Mouse (Mus musculus) cerebellum, adult (tissue): ENCODE data around the gene Dab1.

Source experiments
- ATAC-seq: cut with Nextera tagmentation; 2 replicates; pipeline ENCODE4 v1.9.2; 2017; ENCODE audit warnings: mild to moderate bottlenecking, moderate library complexity, mixed read lengths; ENCODE audit not compliant: insufficient number of reproducible peaks, low FRiP score, low TSS enrichment

Dab1 gene

GRCm38 (mm10) chr4:104539047-104539446, 919.9 kb downstream of the Dab1 start:
- ATAC-seq: no peak

- no peak for ATAC-seq
Measured at GRCm38 (mm10) chr4:104547091-104547490, 927.9 kb downstream of the Dab1 start.

- no peak for ATAC-seq
Measured at GRCm38 (mm10) chr4:104548287-104548686, 929.1 kb downstream of the Dab1 start.

- ATAC-seq: no peak
Measured at GRCm38 (mm10) chr4:104550581-104551205, 931.5 kb downstream of the Dab1 start.

GRCm38 (mm10) chr4:104551390-104552070, 932.4 kb downstream of the Dab1 start:
- ATAC-seq: no peak

GRCm38 (mm10) chr4:104555408-104555807, 936.2 kb downstream of the Dab1 start:
- ATAC-seq: no peak

GRCm38 (mm10) chr4:104563512-104563911, 944.4 kb downstream of the Dab1 start:
- no peak for ATAC-seq

- ATAC-seq: no peak
Measured at GRCm38 (mm10) chr4:104570523-104570922, 951.4 kb downstream of the Dab1 start.

- no peak for ATAC-seq
Measured at GRCm38 (mm10) chr4:104572440-104572839, 953.3 kb downstream of the Dab1 start.

GRCm38 (mm10) chr4:104573419-104573818, 954.3 kb downstream of the Dab1 start:
- ATAC-seq: no peak

GRCm38 (mm10) chr4:104578370-104578769, 959.2 kb downstream of the Dab1 start:
- no peak for ATAC-seq

- no peak for ATAC-seq
Measured at GRCm38 (mm10) chr4:104579946-104580544, 960.9 kb downstream of the Dab1 start.

GRCm38 (mm10) chr4:104582726-104583125, 963.6 kb downstream of the Dab1 start:
- no peak for ATAC-seq

- ATAC-seq: no peak
Measured at GRCm38 (mm10) chr4:104587826-104588225, 968.7 kb downstream of the Dab1 start.

- ATAC-seq: no peak
Measured at GRCm38 (mm10) chr4:104596936-104597335, 977.8 kb downstream of the Dab1 start.

- no peak for ATAC-seq
Measured at GRCm38 (mm10) chr4:104597490-104598465, 978.6 kb downstream of the Dab1 start.

GRCm38 (mm10) chr4:104602804-104603203, 983.6 kb downstream of the Dab1 start:
- no peak for ATAC-seq

- ATAC-seq: no peak
Measured at GRCm38 (mm10) chr4:104604298-104604697, 985.1 kb downstream of the Dab1 start.

GRCm38 (mm10) chr4:104606881-104607280, 987.7 kb downstream of the Dab1 start:
- ATAC-seq: no peak

- ATAC-seq: no peak
Measured at GRCm38 (mm10) chr4:104607636-104608035, 988.5 kb downstream of the Dab1 start.

- ATAC-seq: no peak
Measured at GRCm38 (mm10) chr4:104619452-104619851, 1000.3 kb downstream of the Dab1 start.
